Mouse (Mus musculus): ENCODE measurements around the gene Gif. TPM values are rescaled to one million over a fixed set of nuclear protein-coding genes. Genes with fewer than 3 reads are reported as not detected.

The Gif gene
- polyA plus RNA-seq, 1 experiment from 2014 or later, result not detected

- Histone ChIP-seq H3K27ac (ENCODE audit: low read depth, low read length) (no peak overlapping the region), H3K36me3 (ENCODE audit: control insufficient read depth, insufficient read depth, low read length) (no peaks in the 10 kb centered on the region), H3K9ac (ENCODE audit: low read depth, low read length) (no peak overlapping the region), H3K9me3 (ENCODE audit: control insufficient read depth, low read length) (no peaks in the 10 kb centered on the region), H3K27me3 (ENCODE audit: control insufficient read depth, insufficient read depth, low read length) (no peaks in the 10 kb centered on the region), H3K4me3 (ENCODE audit: low read depth, low read length) (no peak overlapping the region), H3K4me1 (replicated peaks; ENCODE audit: control insufficient read depth, insufficient read depth, low read length) (no peaks in the 10 kb centered on the region), H3K4me2 (replicated peaks; ENCODE audit: low read depth, low read length) (no peak overlapping the region)
- DNase-seq (ENCODE audit: low spot score) (no peak), ATAC-seq (ENCODE audit: low FRiP score) (no peak)
- WGBS, result 70% methylated on average over 2 of the region's 2 CpGs
These were observed 59.9 kb downstream of the Gif start for GRCm38 (mm10) chr19:11807251-11807650.

- H3K27ac ChIP-seq (ENCODE audit: low read depth, low read length), result no peak overlapping the region
- 41% methylated on average over 6 of the region's 6 CpGs for WGBS
- no peaks in the 10 kb centered on the region for H3K27me3 ChIP-seq (ENCODE audit: control insufficient read depth, insufficient read depth, low read length)
- H3K9me3 ChIP-seq (ENCODE audit: control insufficient read depth, low read length), result no peaks in the 10 kb centered on the region
- H3K4me1 ChIP-seq (replicated peaks; ENCODE audit: control insufficient read depth, insufficient read depth, low read length), result no peaks in the 10 kb centered on the region
- H3K36me3 ChIP-seq (ENCODE audit: control insufficient read depth, insufficient read depth, low read length), result no peaks in the 10 kb centered on the region
- no peak overlapping the region for H3K4me2 ChIP-seq (replicated peaks; ENCODE audit: low read depth, low read length)
- DNase-seq (ENCODE audit: low spot score) (no peak), ATAC-seq (ENCODE audit: low FRiP score) (no peak)
- H3K9ac ChIP-seq (ENCODE audit: low read depth, low read length), result no peak overlapping the region
- no peak overlapping the region for H3K4me3 ChIP-seq (ENCODE audit: low read depth, low read length)
These were observed 60.5 kb downstream of the Gif start for GRCm38 (mm10) chr19:11807822-11808221.

GRCm38 (mm10) chr19:11808452-11808851, 61.1 kb downstream of the Gif start:
- H3K27me3 ChIP-seq (ENCODE audit: control insufficient read depth, insufficient read depth, low read length), result no peaks in the 10 kb centered on the region
- WGBS, result 90% methylated on average over 2 of the region's 2 CpGs
- H3K9ac ChIP-seq (ENCODE audit: low read depth, low read length), result no peak overlapping the region
- DNase-seq (ENCODE audit: low spot score) (no peak), ATAC-seq (ENCODE audit: low FRiP score) (no peak)
- H3K4me1 ChIP-seq (replicated peaks; ENCODE audit: control insufficient read depth, insufficient read depth, low read length), result no peaks in the 10 kb centered on the region
- no peaks in the 10 kb centered on the region for H3K36me3 ChIP-seq (ENCODE audit: control insufficient read depth, insufficient read depth, low read length)
- H3K9me3 ChIP-seq (ENCODE audit: control insufficient read depth, low read length), result no peaks in the 10 kb centered on the region
- no peak overlapping the region for H3K4me2 ChIP-seq (replicated peaks; ENCODE audit: low read depth, low read length)
- no peak overlapping the region for H3K27ac ChIP-seq (ENCODE audit: low read depth, low read length)
- no peak overlapping the region for H3K4me3 ChIP-seq (ENCODE audit: low read depth, low read length)

- Histone ChIP-seq H3K27me3 (ENCODE audit: control insufficient read depth, insufficient read depth, low read length) (no peaks in the 10 kb centered on the region), H3K36me3 (ENCODE audit: control insufficient read depth, insufficient read depth, low read length) (no peaks in the 10 kb centered on the region), H3K27ac (ENCODE audit: low read depth, low read length) (no peak overlapping the region), H3K9ac (ENCODE audit: low read depth, low read length) (no peak overlapping the region), H3K4me1 (replicated peaks; ENCODE audit: control insufficient read depth, insufficient read depth, low read length) (no peaks in the 10 kb centered on the region), H3K4me2 (replicated peaks; ENCODE audit: low read depth, low read length) (no peak overlapping the region), H3K9me3 (ENCODE audit: control insufficient read depth, low read length) (no peaks in the 10 kb centered on the region), H3K4me3 (ENCODE audit: low read depth, low read length) (no peak overlapping the region)
- no peak for DNase-seq (ENCODE audit: low spot score)
- 85% methylated on average over 5 of the region's 5 CpGs for WGBS
- ATAC-seq (ENCODE audit: low FRiP score), result no peak
These were observed 62.8 kb downstream of the Gif start for GRCm38 (mm10) chr19:11810003-11810758.

- no peak overlapping the region for H3K27ac ChIP-seq (ENCODE audit: low read depth, low read length)
- no peaks in the 10 kb centered on the region for H3K36me3 ChIP-seq (ENCODE audit: control insufficient read depth, insufficient read depth, low read length)
- no peak overlapping the region for H3K4me2 ChIP-seq (replicated peaks; ENCODE audit: low read depth, low read length)
- DNase-seq (ENCODE audit: low spot score), result no peak
- WGBS, result 81% methylated on average over 1 of the region's 1 CpGs
- H3K4me3 ChIP-seq (ENCODE audit: low read depth, low read length), result no peak overlapping the region
- peaks cover under 1% of the 10 kb centered on the region; the same call in 1 of the 2 replicates for H3K27me3 ChIP-seq (ENCODE audit: control insufficient read depth, insufficient read depth, low read length)
- H3K4me1 ChIP-seq (replicated peaks; ENCODE audit: control insufficient read depth, insufficient read depth, low read length), result no peaks in the 10 kb centered on the region
- no peak overlapping the region for H3K9ac ChIP-seq (ENCODE audit: low read depth, low read length)
- no peaks in the 10 kb centered on the region for H3K9me3 ChIP-seq (ENCODE audit: control insufficient read depth, low read length)
- ATAC-seq (ENCODE audit: low FRiP score), result no peak
These were observed 63.5 kb downstream of the Gif start for GRCm38 (mm10) chr19:11810856-11811255.

GRCm38 (mm10) chr19:11811688-11812365, 64.5 kb downstream of the Gif start:
- no peak overlapping the region for H3K27ac ChIP-seq (ENCODE audit: low read depth, low read length)
- peaks cover 5% of the 10 kb centered on the region for H3K27me3 ChIP-seq (ENCODE audit: control insufficient read depth, insufficient read depth, low read length)
- no peaks in the 10 kb centered on the region for H3K9me3 ChIP-seq (ENCODE audit: control insufficient read depth, low read length)
- H3K9ac ChIP-seq (ENCODE audit: low read depth, low read length), result no peak overlapping the region
- no peaks in the 10 kb centered on the region for H3K36me3 ChIP-seq (ENCODE audit: control insufficient read depth, insufficient read depth, low read length)
- ATAC-seq (ENCODE audit: low FRiP score) (peak; percentile 92), DNase-seq (ENCODE audit: low spot score) (peak; percentile 54)
- H3K4me2 ChIP-seq (replicated peaks; ENCODE audit: low read depth, low read length), result no peak overlapping the region
- no peak overlapping the region for H3K4me3 ChIP-seq (ENCODE audit: low read depth, low read length)
- WGBS, result 52% methylated on average over 5 of the region's 5 CpGs
- no peaks in the 10 kb centered on the region for H3K4me1 ChIP-seq (replicated peaks; ENCODE audit: control insufficient read depth, insufficient read depth, low read length)

Other genes with a start within 250 kb of the Gif start
- 4.2 and 5.0 TPM in 2 replicates for gene Ms4a6b, start 231.0 kb upstream of the Gif start, polyA plus RNA-seq (2014; fragmentation: Nextera tagmentation; extraction: Ambion mirVana)
- 0.42 and 0.59 TPM in 2 replicates for gene Ms4a4d, start 210.8 kb upstream of the Gif start, polyA plus RNA-seq (2014; fragmentation: Nextera tagmentation; extraction: Ambion mirVana)
- 4.6 and 4.8 TPM in 2 replicates for gene Ms4a6d, start 142.7 kb upstream of the Gif start, polyA plus RNA-seq (2014; fragmentation: Nextera tagmentation; extraction: Ambion mirVana)
- gene Ms4a2, start 123.8 kb upstream of the Gif start, polyA plus RNA-seq (2014; fragmentation: Nextera tagmentation; extraction: Ambion mirVana), result 0.15 TPM in 1 of 2 replicates, not detected in the other
- 0.36 TPM in 1 of 2 replicates, not detected in the other for gene Ms4a3, start 106.7 kb upstream of the Gif start, polyA plus RNA-seq (2014; fragmentation: Nextera tagmentation; extraction: Ambion mirVana)
- not detected in 2 replicates for gene Oosp2, start 87.0 kb upstream of the Gif start, polyA plus RNA-seq (2014; fragmentation: Nextera tagmentation; extraction: Ambion mirVana)
- not detected in 2 replicates for gene Oosp1, start 56.4 kb upstream of the Gif start, polyA plus RNA-seq (2014; fragmentation: Nextera tagmentation; extraction: Ambion mirVana)
- not detected in 2 replicates for gene Oosp3, start 50.5 kb upstream of the Gif start, polyA plus RNA-seq (2014; fragmentation: Nextera tagmentation; extraction: Ambion mirVana)
- gene Mrpl16, start 22.8 kb downstream of the Gif start, polyA plus RNA-seq (2014; fragmentation: Nextera tagmentation; extraction: Ambion mirVana), result 49.2 and 50.8 TPM in 2 replicates
- 6.7 and 8.1 TPM in 2 replicates for gene Stx3, start 71.8 kb downstream of the Gif start, polyA plus RNA-seq (2014; fragmentation: Nextera tagmentation; extraction: Ambion mirVana)
- gene Olfr1417, start 91.7 kb downstream of the Gif start, polyA plus RNA-seq (2014; fragmentation: Nextera tagmentation; extraction: Ambion mirVana), result 0.12 TPM in 1 of 2 replicates, not detected in the other
- not detected in 2 replicates for gene Olfr1418, start 113.5 kb downstream of the Gif start, polyA plus RNA-seq (2014; fragmentation: Nextera tagmentation; extraction: Ambion mirVana)
- not detected in 2 replicates for gene Olfr1419, start 127.6 kb downstream of the Gif start, polyA plus RNA-seq (2014; fragmentation: Nextera tagmentation; extraction: Ambion mirVana)
- 0.15 TPM in 1 of 2 replicates, not detected in the other for gene Olfr1420, start 139.0 kb downstream of the Gif start, polyA plus RNA-seq (2014; fragmentation: Nextera tagmentation; extraction: Ambion mirVana)
- 26.5 and 29.2 TPM in 2 replicates for gene Patl1, start 164.8 kb downstream of the Gif start, polyA plus RNA-seq (2014; fragmentation: Nextera tagmentation; extraction: Ambion mirVana)
- 7.5 and 8.3 TPM in 2 replicates for gene Osbp, start 218.4 kb downstream of the Gif start, polyA plus RNA-seq (2014; fragmentation: Nextera tagmentation; extraction: Ambion mirVana)

All from hindbrain, embryonic 11.5 days (tissue).